Mouse (Mus musculus) forebrain, embryonic 14.5 days (tissue): ENCODE measurements around the gene 2700049A03Rik. TPM values are rescaled to one million over a fixed set of nuclear protein-coding genes. Genes with fewer than 3 reads are reported as not detected.
A peak's percentile ranks its signal among the peaks of the same experiment; 100 is the strongest.

Experiments
- ATAC-seq: fragments of 200-750 bp; cut with Nextera tagmentation; 2 replicates; pipeline ENCODE4 v1.8.0; 2017; ENCODE audit warnings: mild to moderate bottlenecking, moderate library complexity
- DNase-seq: peaks from one replicate; pipeline ENCODE4 v3.0.0-alpha.2; 2015; ENCODE audit warnings: low spot score
- H3K27ac ChIP-seq: fragments of 300-500 bp; sonication (generic); 2 replicates; pipeline ENCODE4 v1.5.1; 2014; ENCODE audit warnings: low read depth, mild to moderate bottlenecking, control low read depth, low read length, moderate library complexity
- H3K27me3 ChIP-seq: fragments of 300-500 bp; sonication (generic); replicated peaks from 2 replicates; pipeline ENCODE4 v1.6.1; 2014; ENCODE audit warnings: low read length, control low read depth, mixed read lengths; ENCODE audit not compliant: control insufficient read depth, insufficient read depth
- H3K36me3 ChIP-seq: fragments of 300-500 bp; sonication (generic); 2 replicates; pipeline ENCODE4 v1.6.1; 2014; ENCODE audit warnings: low read length, control low read depth; ENCODE audit not compliant: control insufficient read depth, insufficient read depth
- H3K4me1 ChIP-seq: fragments of 300-500 bp; sonication (generic); 2 replicates; pipeline ENCODE4 v1.6.1; 2014; ENCODE audit warnings: antibody characterized with exemption, low read length, control low read depth; ENCODE audit not compliant: control insufficient read depth, insufficient read depth
- H3K4me2 ChIP-seq: fragments of 300-500 bp; sonication (generic); 2 replicates; pipeline ENCODE4 v1.6.1; 2014; ENCODE audit warnings: mild to moderate bottlenecking, control low read depth, low read length
- H3K4me3 ChIP-seq: fragments of 300-500 bp; sonication (generic); 2 replicates; pipeline ENCODE4 v1.5.1; 2014; ENCODE audit warnings: low read depth, low read length, control low read depth
- H3K9ac ChIP-seq: fragments of 300-500 bp; sonication (generic); 2 replicates; pipeline ENCODE4 v1.6.1; 2014; ENCODE audit warnings: mild to moderate bottlenecking, low read length, control low read depth, moderate library complexity
- H3K9me3 ChIP-seq: fragments of 300-500 bp; sonication (generic); replicated peaks from 2 replicates; pipeline ENCODE4 v1.6.1; 2016; ENCODE audit warnings: low read length, control low read depth, mixed read lengths; ENCODE audit not compliant: control insufficient read depth
- WGBS: fragments of 180-500 bp; shearing (Covaris S2); extraction: QIAGEN DNeasy Blood & Tissue Kit; methylation state at CpG from one replicate; pipeline ENCODE4 v1.1.7; 2014; 5-methylcytosine and 5-hydroxymethylcytosine counted together
- polyA plus RNA-seq: library from polyadenylated mRNA; unstranded; fragments of >200 nt; fragmentation: Nextera tagmentation; extraction: Ambion mirVana; gene quantifications from 2 replicates; pipeline ENCODE4 v1.2.1, GENCODE M21; 2014

Gene 2700049A03Rik
- polyA plus RNA-seq, 1 experiment from 2014 or later: 19.9 TPM

DNA sequence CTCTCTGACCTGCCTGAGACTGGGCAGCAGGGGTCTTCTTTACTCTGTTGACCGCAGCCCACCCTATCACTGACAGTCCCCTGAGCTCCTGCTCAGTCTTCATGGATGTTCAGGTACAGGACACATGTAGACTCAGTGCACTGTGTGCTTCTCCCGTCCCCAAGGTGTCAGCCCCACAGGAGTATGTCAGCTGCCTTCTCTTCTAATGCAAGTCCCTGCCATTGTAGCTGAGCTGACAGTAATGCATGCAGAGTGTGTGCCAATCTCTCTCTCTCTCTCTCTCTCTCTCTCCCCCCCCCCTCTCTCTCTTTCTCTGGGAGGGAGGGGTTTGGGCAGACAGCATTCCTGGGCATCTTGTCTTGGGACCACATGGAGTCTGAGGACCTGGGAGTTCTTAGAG, 153.8 kb downstream of the 2700049A03Rik start:
- WGBS: 48% methylated on average over 2 of the region's 2 CpGs
- H3K27me3 ChIP-seq: no peaks in the 10 kb centered on the region
- no peaks in the 10 kb centered on the region for H3K9me3 ChIP-seq
- peaks cover 15% of the 10 kb centered on the region; the same call in 1 of the 2 replicates for H3K4me1 ChIP-seq
- no peak overlapping the region for H3K27ac ChIP-seq
- no peak overlapping the region for H3K4me2 ChIP-seq
- no peaks in the 10 kb centered on the region for H3K36me3 ChIP-seq
- no peak overlapping the region for H3K4me3 ChIP-seq
- peak; percentile 37 for DNase-seq
- H3K9ac ChIP-seq: no peak overlapping the region
- peak; percentile 54 for ATAC-seq

Other genes starting within 250 kb of the 2700049A03Rik start
- 335 and 376 TPM in 2 replicates for gene Actr10, start 199.0 kb upstream of the 2700049A03Rik start, polyA plus RNA-seq
- 540 and 656 TPM in 2 replicates for gene Psma3, start 162.2 kb upstream of the 2700049A03Rik start, polyA plus RNA-seq
- gene Arid4a, start 120.9 kb upstream of the 2700049A03Rik start, polyA plus RNA-seq: 34.1 and 48.5 TPM in 2 replicates
- 0.41 TPM in 1 of 2 replicates, not detected in the other for gene Tomm20l, start 25.4 kb upstream of the 2700049A03Rik start, polyA plus RNA-seq
- gene Timm9, start 164 bp upstream of the 2700049A03Rik start, polyA plus RNA-seq: 85.7 and 94.9 TPM in 2 replicates
- gene Dact1, start 173.0 kb downstream of the 2700049A03Rik start, polyA plus RNA-seq: 24.9 and 25.5 TPM in 2 replicates